Mouse (Mus musculus) small intestine, adult 2 months (tissue): Measurements from ENCODE around the gene Lgr5.

Experiments used
- CTCF ChIP-seq: fragments of 200-500 bp; IDR thresholded peaks from 2 replicates; pipeline ENCODE4 v1.5.1; 2012; ENCODE audit warnings: low read depth, mild to moderate bottlenecking, control low read depth, inconsistent platforms, low read length, moderate library complexity, mixed read lengths; ENCODE audit not compliant: insufficient replicate concordance, insufficient read length; ENCODE audit errors: extremely low read depth
- POLR2A ChIP-seq: fragments of 200-500 bp; IDR thresholded peaks from 2 replicates; pipeline ENCODE4 v1.6.1; 2012; ENCODE audit warnings: low read depth, mild to moderate bottlenecking, control low read depth, inconsistent platforms, low read length, moderate library complexity

DNA sequence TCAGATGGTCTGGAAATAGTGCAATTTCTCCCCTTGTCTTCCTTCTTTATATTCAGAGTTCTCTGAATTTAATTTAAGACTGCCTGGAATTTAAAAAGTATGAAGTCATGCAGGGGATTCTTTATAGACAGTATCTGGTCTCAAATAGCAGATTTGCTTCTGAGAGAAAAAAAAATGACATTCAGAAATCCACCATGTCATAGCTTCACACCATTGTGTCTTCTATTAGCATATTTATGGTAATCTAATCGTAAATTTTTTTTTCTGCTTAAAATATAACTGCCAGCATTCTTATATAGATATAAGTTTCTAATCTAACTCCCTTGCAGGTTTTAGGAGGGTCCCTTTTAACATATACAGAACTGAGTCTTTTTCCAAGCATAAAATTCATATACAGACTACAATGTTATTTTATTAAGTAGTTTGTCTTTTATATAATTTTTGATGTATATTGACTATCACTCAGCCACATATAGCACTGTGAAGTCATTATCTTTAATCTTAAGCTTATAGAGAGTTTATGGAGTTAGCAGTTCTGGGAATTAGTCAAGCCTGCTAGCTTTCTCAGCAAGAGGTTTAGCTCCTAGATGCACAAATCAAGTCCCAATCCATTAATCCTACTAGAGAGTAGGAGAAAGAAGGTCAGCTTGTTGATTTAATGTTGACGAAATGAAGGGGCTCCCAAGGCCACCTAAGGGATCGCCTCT lies 15.7 kb downstream of the Lgr5 start:
- no peak for TF ChIP-seq CTCF
- TF ChIP-seq POLR2A = no peak
